Mouse (Mus musculus) heart, postnatal 0 days (tissue): ENCODE data around the gene Tfg. TPM values are rescaled to one million over a fixed set of nuclear protein-coding genes. Genes with fewer than 3 reads are reported as not detected.

ENCODE experiments used
- ATAC-seq: fragments of 200-750 bp; cut with Nextera tagmentation; 2 replicates; pipeline ENCODE4 v1.8.0; 2017; ENCODE audit warnings: low read depth, moderate number of reproducible peaks, moderate library complexity; ENCODE audit not compliant: insufficient read depth
- DNase-seq: peaks from one replicate; pipeline ENCODE4 v3.0.0-alpha.2; 2016; ENCODE audit warnings: low spot score
- H3K27ac ChIP-seq: fragments of 300-500 bp; sonication (generic); 2 replicates; pipeline ENCODE4 v1.5.1; 2014; ENCODE audit warnings: low read depth, mild to moderate bottlenecking
- H3K27me3 ChIP-seq: fragments of 300-500 bp; sonication (generic); 2 replicates; pipeline ENCODE4 v1.6.1; 2014; ENCODE audit warnings: low read length, mixed read lengths; ENCODE audit not compliant: control insufficient read depth, insufficient read depth
- H3K36me3 ChIP-seq: fragments of 300-500 bp; sonication (generic); replicated peaks from 2 replicates; pipeline ENCODE4 v1.6.1; 2014; ENCODE audit warnings: low read length, mixed read lengths; ENCODE audit not compliant: control insufficient read depth, insufficient read depth
- H3K4me1 ChIP-seq: fragments of 300-500 bp; sonication (generic); 2 replicates; pipeline ENCODE4 v1.6.1; 2014; ENCODE audit warnings: antibody characterized with exemption; ENCODE audit not compliant: control insufficient read depth, insufficient read depth
- H3K4me2 ChIP-seq: fragments of 300-500 bp; sonication (generic); 2 replicates; pipeline ENCODE4 v1.6.1; 2014; ENCODE audit warnings: low read depth, mild to moderate bottlenecking, low read length, moderate library complexity
- H3K4me3 ChIP-seq: fragments of 300-500 bp; sonication (generic); 2 replicates; pipeline ENCODE4 v1.5.1; 2014; ENCODE audit warnings: low read depth, low read length
- H3K9ac ChIP-seq: fragments of 300-500 bp; sonication (generic); replicated peaks from 2 replicates; pipeline ENCODE4 v1.6.1; 2014; ENCODE audit warnings: low read depth, low read length, mixed read lengths
- H3K9me3 ChIP-seq: fragments of 300-500 bp; sonication (generic); replicated peaks from 2 replicates; pipeline ENCODE4 v1.6.1; 2016; ENCODE audit warnings: low read length; ENCODE audit not compliant: control insufficient read depth
- CTCF ChIP-seq: IDR thresholded peaks from 2 replicates; pipeline ENCODE4 v1.5.1; 2016; ENCODE audit warnings: antibody characterized with exemption, control low read depth, low read depth
- EP300 ChIP-seq: IDR thresholded peaks from 2 replicates; pipeline ENCODE4 v1.6.1; 2016; ENCODE audit warnings: antibody characterized with exemption, low read depth
- WGBS: fragments of 180-500 bp; shearing (Covaris S2); extraction: QIAGEN DNeasy Blood & Tissue Kit; methylation state at CpG from one replicate; pipeline ENCODE4 v1.1.7; 2014; 5-methylcytosine and 5-hydroxymethylcytosine counted together
- polyA plus RNA-seq: library from polyadenylated mRNA; unstranded; fragments of >200 nt; fragmentation: Nextera tagmentation; extraction: Ambion mirVana; gene quantifications from 2 replicates; pipeline ENCODE4 v1.2.1, GENCODE M21; 2015
- total RNA-seq: library from RNA; depleted of rRNA; stranded (reverse); fragments of >200 nt; gene quantifications from 2 replicates; pipeline ENCODE4 v1.2.3, GENCODE M21; 2014; ENCODE audit warnings: low replicate concordance

Gene Tfg
- total and polyA plus RNA-seq, 2 experiments from 2014 or later, result 64.1 to 98.2 TPM

DNA sequence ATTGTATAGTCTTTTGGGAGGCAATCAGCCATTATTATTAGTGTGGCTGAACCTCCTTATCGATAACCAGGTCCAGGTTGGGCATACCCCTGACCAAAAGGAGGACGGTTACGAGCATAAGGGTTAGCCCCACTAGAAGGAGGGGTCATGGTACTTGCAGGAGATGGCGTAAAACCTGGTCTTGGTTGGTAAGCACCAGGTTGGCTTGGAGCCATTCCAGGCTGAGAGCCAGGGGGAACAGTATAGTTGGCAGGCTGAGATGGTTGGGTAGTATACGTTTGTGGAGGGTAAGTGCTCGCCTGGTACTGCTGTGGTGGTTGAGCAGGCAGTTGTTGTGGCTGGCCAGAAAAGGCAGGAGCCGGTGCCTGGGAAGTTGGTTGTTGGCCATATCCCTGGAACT, 26.5 kb downstream of the Tfg start:
- Histone ChIP-seq H3K36me3 (peaks cover 46% of the 10 kb centered on the region), H3K27ac (no peak overlapping the region), H3K9ac (no peak overlapping the region), H3K4me3 (no peak overlapping the region), H3K4me2 (no peak overlapping the region), H3K4me1 (no peaks in the 10 kb centered on the region), H3K9me3 (no peaks in the 10 kb centered on the region), H3K27me3 (no peaks in the 10 kb centered on the region)
- TF ChIP-seq EP300 (no peak), CTCF (no peak)
- no peak for DNase-seq
- 76% methylated on average over 7 of the region's 7 CpGs for WGBS
- ATAC-seq, result no peak

DNA sequence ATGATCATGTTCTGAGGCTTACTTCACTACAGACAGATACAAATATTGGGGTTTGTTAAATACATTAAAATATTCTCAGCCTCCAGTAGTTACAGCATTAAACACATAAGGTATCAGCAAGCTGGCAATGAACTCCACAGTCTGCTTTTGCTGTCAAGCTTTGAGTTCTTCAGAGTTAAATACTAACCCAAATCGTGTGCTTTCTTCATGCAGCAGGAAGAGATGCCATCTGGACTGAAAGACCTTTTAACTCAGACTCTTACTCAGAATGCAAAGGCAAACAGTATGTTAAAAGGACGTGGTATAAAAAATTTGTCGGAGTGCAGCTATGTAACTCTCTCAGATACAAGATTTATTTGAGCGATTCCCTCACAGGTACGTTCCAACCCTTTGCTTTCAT, 30.5 kb downstream of the Tfg start:
- DNase-seq (no peak), ATAC-seq (no peak)
- Histone ChIP-seq H3K27me3 (no peaks in the 10 kb centered on the region), H3K4me1 (no peaks in the 10 kb centered on the region), H3K9me3 (no peaks in the 10 kb centered on the region), H3K4me2 (no peak overlapping the region), H3K4me3 (no peak overlapping the region), H3K27ac (no peak overlapping the region), H3K9ac (no peak overlapping the region), H3K36me3 (peaks cover 53% of the 10 kb centered on the region)
- TF ChIP-seq EP300 (no peak), CTCF (no peak)
- 93% methylated on average over 5 of the region's 5 CpGs for WGBS

DNA sequence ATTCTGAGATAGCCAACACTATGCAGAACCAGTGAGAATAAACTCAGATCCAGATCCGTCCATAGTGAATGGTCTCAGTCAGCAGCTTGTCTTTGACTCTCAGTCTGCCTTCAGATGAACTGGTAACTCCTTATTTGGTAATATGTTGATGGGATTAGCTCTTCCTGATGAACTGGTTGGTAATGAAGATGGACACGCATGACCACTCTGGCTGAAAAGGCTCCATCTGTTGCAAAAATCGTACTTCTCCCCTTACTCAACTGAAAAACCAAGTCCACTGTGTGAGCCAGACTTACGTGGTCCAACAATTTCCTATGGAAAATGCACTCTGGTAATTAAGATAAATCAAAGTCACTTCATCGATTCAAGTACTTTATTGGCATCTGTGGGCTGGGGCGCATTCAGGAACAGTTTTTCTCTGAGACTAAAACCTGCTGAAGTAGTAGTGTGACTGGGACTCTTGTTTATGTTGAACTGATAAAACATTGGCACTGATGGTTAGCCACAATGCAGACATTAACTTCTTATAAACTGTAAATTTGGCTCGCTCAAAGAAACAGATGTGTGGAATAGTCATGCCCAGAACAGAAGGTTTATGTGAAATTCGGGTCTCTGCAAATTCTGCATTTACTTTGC, 36.1 kb downstream of the Tfg start:
- Histone ChIP-seq H3K4me3 (no peak overlapping the region), H3K9me3 (no peaks in the 10 kb centered on the region), H3K4me1 (no peaks in the 10 kb centered on the region), H3K27me3 (no peaks in the 10 kb centered on the region), H3K4me2 (no peak overlapping the region), H3K27ac (no peak overlapping the region), H3K36me3 (peaks cover 20% of the 10 kb centered on the region), H3K9ac (no peak overlapping the region)
- TF ChIP-seq EP300, result no peak
- WGBS, result 77% methylated on average over 8 of the region's 8 CpGs
- no peak for ATAC-seq
- no peak for DNase-seq

DNA sequence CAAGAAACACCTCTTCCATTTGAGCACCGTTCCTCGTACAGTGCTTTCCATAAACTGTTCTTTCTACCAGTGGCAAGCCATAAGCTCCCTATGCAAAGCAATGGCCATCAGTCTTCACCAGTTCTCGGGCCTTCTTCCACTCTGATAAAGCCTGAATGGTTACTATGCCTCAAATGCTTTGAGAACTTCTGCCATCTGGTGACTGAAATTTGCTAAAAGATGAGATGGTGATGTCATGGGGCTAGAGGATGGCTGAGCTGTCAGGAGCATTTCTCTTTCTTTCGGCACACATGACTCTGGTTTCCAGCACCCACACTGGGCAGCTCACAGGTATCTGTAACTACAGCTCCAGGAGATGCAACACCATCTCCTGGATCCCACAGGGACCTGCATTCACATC, 40.1 kb downstream of the Tfg start:
- H3K36me3 ChIP-seq, result no peaks in the 10 kb centered on the region
- H3K9ac ChIP-seq, result no peak overlapping the region
- WGBS, result 62% methylated on average over 4 of the region's 4 CpGs
- TF ChIP-seq EP300 (no peak), CTCF (peak; percentile 71)
- H3K27ac ChIP-seq, result no peak overlapping the region
- no peaks in the 10 kb centered on the region for H3K4me1 ChIP-seq
- ATAC-seq (no peak), DNase-seq (peak; percentile 66)
- no peak overlapping the region for H3K4me3 ChIP-seq
- H3K27me3 ChIP-seq, result no peaks in the 10 kb centered on the region
- no peak overlapping the region for H3K4me2 ChIP-seq
- H3K9me3 ChIP-seq, result no peaks in the 10 kb centered on the region

DNA sequence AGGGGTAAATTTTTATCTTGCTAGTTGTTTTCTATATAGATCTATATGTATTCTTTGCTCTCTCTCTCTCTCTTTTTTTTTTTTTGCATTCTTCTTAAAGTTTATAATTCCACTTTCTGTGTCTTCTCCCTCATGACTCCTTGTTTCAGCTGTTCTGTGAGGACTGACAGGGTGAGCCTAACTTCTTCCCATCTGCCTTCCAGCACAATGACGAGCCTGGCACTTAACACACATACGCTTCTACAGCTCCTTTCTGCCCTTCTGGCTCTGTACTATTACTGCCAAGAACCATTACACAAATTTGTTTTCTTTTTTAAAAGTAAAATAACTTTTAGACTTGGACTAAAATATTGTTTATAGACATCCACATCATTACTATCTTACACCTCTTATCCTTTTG, 43.8 kb downstream of the Tfg start:
- Histone ChIP-seq H3K4me1 (no peaks in the 10 kb centered on the region), H3K9me3 (no peaks in the 10 kb centered on the region), H3K27ac (no peak overlapping the region), H3K4me3 (no peak overlapping the region), H3K27me3 (no peaks in the 10 kb centered on the region), H3K4me2 (no peak overlapping the region), H3K9ac (no peak overlapping the region), H3K36me3 (no peaks in the 10 kb centered on the region)
- no peak for ATAC-seq
- DNase-seq, result no peak
- TF ChIP-seq EP300, result no peak
- no peak for TF ChIP-seq CTCF
- 73% methylated on average over 2 of the region's 2 CpGs for WGBS

DNA sequence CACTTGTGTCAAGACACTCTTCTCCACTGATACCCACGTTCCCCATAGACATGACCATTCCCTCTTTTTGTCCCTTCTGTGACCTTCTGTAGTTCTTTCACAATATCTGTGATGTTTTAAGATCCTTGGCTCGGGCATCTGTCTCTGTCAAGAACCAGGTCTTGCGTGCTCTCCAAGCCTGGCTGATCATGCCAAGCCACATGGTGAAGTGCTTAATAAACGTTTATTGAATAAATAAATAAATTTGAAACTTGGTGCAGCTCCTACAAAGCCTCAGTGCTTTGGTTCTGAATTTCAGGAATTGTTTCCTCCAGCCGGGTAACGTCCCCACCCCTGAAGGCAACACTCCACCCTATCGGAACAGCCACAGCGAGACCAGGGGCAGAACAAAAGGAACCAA, 46.3 kb downstream of the Tfg start:
- Histone ChIP-seq H3K36me3 (no peaks in the 10 kb centered on the region), H3K27me3 (no peaks in the 10 kb centered on the region), H3K9me3 (no peaks in the 10 kb centered on the region), H3K4me3 (no peak overlapping the region), H3K4me2 (no peak overlapping the region), H3K4me1 (no peaks in the 10 kb centered on the region), H3K27ac (no peak overlapping the region), H3K9ac (no peak overlapping the region)
- WGBS, result 80% methylated on average over 8 of the region's 8 CpGs
- no peak for DNase-seq
- no peak for ATAC-seq
- TF ChIP-seq EP300 (no peak), CTCF (no peak)
